Comparison of ENCODE assay signal across 15 mouse cellular contexts in the genomic region with DNA sequence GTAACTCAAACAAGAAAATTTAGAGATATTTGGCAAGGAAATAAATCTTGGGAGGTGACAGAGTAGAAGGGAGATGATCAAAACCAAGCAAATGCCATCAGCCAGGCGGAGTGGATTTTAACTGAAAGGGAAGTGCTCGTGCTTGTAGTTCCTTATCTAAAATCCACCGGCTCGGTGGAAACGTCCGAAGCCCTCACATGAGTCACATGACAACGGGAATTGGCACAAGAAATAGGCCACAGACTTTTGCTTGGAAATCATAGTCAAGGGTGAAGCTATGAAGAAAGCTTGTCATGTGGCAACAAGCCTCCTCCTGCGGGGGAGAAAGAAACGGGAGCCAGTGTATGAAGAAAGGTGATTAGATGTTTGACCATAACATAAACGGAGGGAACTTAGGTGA. TPM values are rescaled to one million over a fixed set of nuclear protein-coding genes. Genes with fewer than 3 reads are reported as not detected.
DNase-seq lines count a peak whose midpoint lies in the region; ATAC-seq and TF ChIP-seq lines count a peak whose summit lies in the region.
"Had no signal": no experiment of that assay in that cellular context is flagged by ENCODE, and none has a peak within 500 bp of the region (broad histone marks: within the 10 kb centered on the region; RNA-seq: fewer than 3 reads in every experiment).

No protein-coding gene starts in this region.

- H3K36me3 ChIP-seq in liver, postnatal 0 days (replicated peaks; ENCODE audit: insufficient read depth, low read length) = no peaks in the 10 kb centered on the region
- H3K36me3 ChIP-seq in forebrain, embryonic 12.5 days (replicated peaks) = no peaks in the 10 kb centered on the region
- H3K36me3 ChIP-seq: embryonic facial prominence, embryonic 15.5 days; intestine, embryonic 15.5 days; midbrain, embryonic 13.5 days had no signal

- DNase-seq in liver = peak; percentile 5
- no peak for DNase-seq in liver, postnatal 0 days
- DNase-seq in testis, postnatal 10 days (ENCODE audit: low spot score) = no peak
- no peak for DNase-seq in thymus, postnatal 4 days
- no peak for DNase-seq in right cerebral cortex, postnatal 4 days
- DNase-seq: cerebellum, postnatal 25 days; thymus, adult 18-20 months had no signal

- no peak overlapping the region for H3K4me3 ChIP-seq in liver, postnatal 0 days (ENCODE audit: low read depth, low read length)
- H3K4me3 ChIP-seq in bone marrow macrophage, adult 2 months (ENCODE audit: insufficient read depth, low read length) = 0 out of 2 replicates have a peak overlapping the region, but pooled peaks have one; percentile 5
- H3K4me3 ChIP-seq in forebrain, embryonic 12.5 days (replicated peaks) = no peak overlapping the region
- H3K4me3 ChIP-seq: embryonic facial prominence, embryonic 15.5 days; intestine, embryonic 15.5 days; midbrain, embryonic 13.5 days had no signal

- TF ChIP-seq POLR2A in bone marrow macrophage, adult 2 months (IDR thresholded peaks at IDR 0.05; ENCODE audit: borderline replicate concordance, low read depth, low read length) = no peak

- no peak for TF ChIP-seq EP300 in liver, postnatal 0 days (IDR thresholded peaks at IDR 0.05; ENCODE audit: low read depth)

- TF ChIP-seq CTCF in liver, postnatal 0 days (IDR thresholded peaks at IDR 0.05; ENCODE audit: low read depth) = no peak
- TF ChIP-seq CTCF in bone marrow macrophage, adult 2 months (IDR thresholded peaks at IDR 0.05; ENCODE audit: low read depth, low read length) = no peak

- WGBS in liver, postnatal 0 days (ENCODE audit: insufficient replicate concordance) = 35% methylated on average over 10 of the region's 10 CpGs
- WGBS in forebrain, embryonic 12.5 days = 90% methylated on average over 10 of the region's 10 CpGs

- H3K9ac ChIP-seq in liver, postnatal 0 days (replicated peaks) = no peak overlapping the region
- H3K9ac ChIP-seq in forebrain, embryonic 12.5 days = no peak overlapping the region
- H3K9ac ChIP-seq: embryonic facial prominence, embryonic 15.5 days; intestine, embryonic 15.5 days; liver, embryonic 14.5 days; midbrain, embryonic 13.5 days had no signal

- no peak for ATAC-seq in liver, postnatal 0 days
- ATAC-seq in hematopoietic stem cell, adult 5-6 weeks (replicated peaks in 1 of 2; ENCODE audit: insufficient read depth in 1 of 2, low FRiP score in 2 of 2, low TSS enrichment in 1 of 2, low read depth in 1 of 2, poor library complexity in 2 of 2, severe bottlenecking in 2 of 2) = peak; percentile 73 to 82
- ATAC-seq in forebrain, embryonic 12.5 days (ENCODE audit: low FRiP score) = no peak
- ATAC-seq: intestine, embryonic 15.5 days had no signal

- no peaks in the 10 kb centered on the region for H3K4me1 ChIP-seq in liver, postnatal 0 days (ENCODE audit: insufficient read depth)
- peaks cover 6% of the 10 kb centered on the region for H3K4me1 ChIP-seq in bone marrow macrophage, adult 2 months (ENCODE audit: control insufficient read depth, insufficient read depth, low read length)
- H3K4me1 ChIP-seq in forebrain, embryonic 12.5 days = no peaks in the 10 kb centered on the region
- H3K4me1 ChIP-seq: embryonic facial prominence, embryonic 15.5 days; intestine, embryonic 15.5 days; midbrain, embryonic 13.5 days had no signal

- no peaks in the 10 kb centered on the region for H3K27me3 ChIP-seq in liver, postnatal 0 days (ENCODE audit: insufficient read depth, low read length)
- H3K27me3 ChIP-seq in forebrain, embryonic 12.5 days = no peaks in the 10 kb centered on the region
- H3K27me3 ChIP-seq: embryonic facial prominence, embryonic 15.5 days; intestine, embryonic 15.5 days; midbrain, embryonic 13.5 days had no signal

- no peak overlapping the region for H3K27ac ChIP-seq in liver, postnatal 0 days (ENCODE audit: low read depth)
- H3K27ac ChIP-seq in bone marrow macrophage, adult 2 months (ENCODE audit: insufficient read depth, low read depth, low read length) = 0 out of 2 replicates have a peak overlapping the region, but pooled peaks have one; percentile 19
- no peak overlapping the region for H3K27ac ChIP-seq in forebrain, embryonic 12.5 days
- H3K27ac ChIP-seq: embryonic facial prominence, embryonic 15.5 days; intestine, embryonic 15.5 days; liver, embryonic 14.5 days; midbrain, embryonic 13.5 days had no signal

- H3K9me3 ChIP-seq in liver, postnatal 0 days (ENCODE audit: low read length) = no peaks in the 10 kb centered on the region
- no peaks in the 10 kb centered on the region for H3K9me3 ChIP-seq in forebrain, embryonic 12.5 days
- H3K9me3 ChIP-seq: embryonic facial prominence, embryonic 15.5 days; intestine, embryonic 15.5 days; midbrain, embryonic 13.5 days had no signal

- H3K4me2 ChIP-seq in liver, postnatal 0 days (ENCODE audit: low read depth, low read length) = no peak overlapping the region
- no peak overlapping the region for H3K4me2 ChIP-seq in forebrain, embryonic 12.5 days
- H3K4me2 ChIP-seq: embryonic facial prominence, embryonic 15.5 days; intestine, embryonic 15.5 days; midbrain, embryonic 13.5 days had no signal

RNA-seq across cellular contexts. Expression of a gene that starts 42.8 kb away (rescaled TPM):
- polyA plus RNA-seq in liver, postnatal 0 days (2015; fragmentation: Nextera tagmentation; extraction: Ambion mirVana) = 18.1 and 19.2 TPM in 2 replicates
- 171 and 172 TPM in 2 replicates for polyA plus RNA-seq in bone marrow macrophage, adult 2 months (2012; ENCODE audit: insufficient read depth, insufficient read length, missing spikeins)
- total RNA-seq in hematopoietic stem cell, adult 5-6 weeks (2017) = 35.1 and 41.8 TPM in 2 replicates
- polyA plus RNA-seq in forebrain, embryonic 12.5 days (2016; fragmentation: Nextera tagmentation; extraction: Ambion mirVana) = 23.8 and 26.5 TPM in 2 replicates

RNA-seq across cellular contexts. Expression of a gene that starts 44.1 kb away (rescaled TPM):
- 2.7 and 3.0 TPM in 2 replicates for polyA plus RNA-seq in liver, postnatal 0 days (2015; fragmentation: Nextera tagmentation; extraction: Ambion mirVana)
- 0.38 and 0.56 TPM in 2 replicates for polyA plus RNA-seq in bone marrow macrophage, adult 2 months (2012; ENCODE audit: insufficient read depth, insufficient read length, missing spikeins)
- 25.3 and 46.5 TPM in 2 replicates for total RNA-seq in hematopoietic stem cell, adult 5-6 weeks (2017)
- polyA plus RNA-seq in forebrain, embryonic 12.5 days (2016; fragmentation: Nextera tagmentation; extraction: Ambion mirVana) = 0.40 and 0.56 TPM in 2 replicates
- total RNA-seq: left cerebral cortex, postnatal 14 days had no signal

Comparison
In these comparisons a context has a peak if more than half of its experiments do, and no peak if none do; other contexts are left out.
1. ATAC-seq: peak in hematopoietic stem cell, adult 5-6 weeks (2 of 2); none in liver, postnatal 0 days (single experiment) and forebrain, embryonic 12.5 days (single experiment).